Mouse (Mus musculus) thymus, adult 2 months (tissue): ENCODE measurements around the gene Borcs7. TPM values are rescaled to one million over a fixed set of nuclear protein-coding genes. Genes with fewer than 3 reads are reported as not detected.
"Not testable (repeated sequence)": the region's sequence is repeated elsewhere in the genome, so short reads cannot be mapped to it uniquely, and the experiment has no call there.

Experiments used
- DNase-seq: peaks from one replicate; pipeline ENCODE4 v3.0.0; 2021
- H3K27ac ChIP-seq: fragments of 200-500 bp; 2 replicates; pipeline ENCODE4 v1.5.1; 2012; ENCODE audit warnings: low read length, control low read depth; ENCODE audit not compliant: control insufficient read depth, insufficient read depth
- H3K27me3 ChIP-seq: fragments of 200-500 bp; 2 replicates; pipeline ENCODE4 v1.6.1; 2012; ENCODE audit warnings: mild to moderate bottlenecking, low read length, moderate library complexity, mixed read lengths; ENCODE audit not compliant: control insufficient read depth, insufficient read depth
- H3K36me3 ChIP-seq: fragments of 200-500 bp; 2 replicates; pipeline ENCODE4 v1.6.1; 2012; ENCODE audit warnings: mild to moderate bottlenecking, low read length, moderate library complexity; ENCODE audit not compliant: control insufficient read depth, insufficient read depth
- H3K4me1 ChIP-seq: fragments of 200-500 bp; replicated peaks from 2 replicates; pipeline ENCODE4 v1.6.1; 2012; ENCODE audit warnings: low read length; ENCODE audit not compliant: control insufficient read depth, insufficient read depth
- H3K4me3 ChIP-seq: fragments of 200-500 bp; 2 replicates; pipeline ENCODE4 v1.5.1; 2012; ENCODE audit warnings: mild to moderate bottlenecking, low read length, control low read depth, moderate library complexity; ENCODE audit not compliant: control insufficient read depth, insufficient read depth
- CTCF ChIP-seq: fragments of 200-500 bp; IDR thresholded peaks from 2 replicates; pipeline ENCODE4 v1.5.1; 2012; ENCODE audit warnings: mild to moderate bottlenecking, control low read depth, low read length, moderate library complexity, borderline replicate concordance; ENCODE audit not compliant: control insufficient read depth, poor library complexity, insufficient read depth; ENCODE audit errors: extremely low read depth
- POLR2A ChIP-seq: fragments of 200-500 bp; IDR thresholded peaks from 2 replicates; pipeline ENCODE4 v1.6.1; 2012; ENCODE audit warnings: mild to moderate bottlenecking, low read length, control low read depth, moderate library complexity; ENCODE audit not compliant: control insufficient read depth, poor library complexity, insufficient read depth; ENCODE audit errors: extremely low read depth
- WGBS: fragments of 180-500 bp; shearing (Covaris S2); methylation state at CpG from one replicate; pipeline ENCODE4 v1.1.7; 2018; 5-methylcytosine and 5-hydroxymethylcytosine counted together
- polyA plus RNA-seq: library from polyadenylated mRNA; depleted of rRNA; stranded (reverse); fragments of >200 nt; gene quantifications from 2 replicates; pipeline ENCODE4 v1.2.3, GENCODE M21; 2012

The Borcs7 gene
- polyA plus RNA-seq, 1 experiment, result 4.4 TPM

DNA sequence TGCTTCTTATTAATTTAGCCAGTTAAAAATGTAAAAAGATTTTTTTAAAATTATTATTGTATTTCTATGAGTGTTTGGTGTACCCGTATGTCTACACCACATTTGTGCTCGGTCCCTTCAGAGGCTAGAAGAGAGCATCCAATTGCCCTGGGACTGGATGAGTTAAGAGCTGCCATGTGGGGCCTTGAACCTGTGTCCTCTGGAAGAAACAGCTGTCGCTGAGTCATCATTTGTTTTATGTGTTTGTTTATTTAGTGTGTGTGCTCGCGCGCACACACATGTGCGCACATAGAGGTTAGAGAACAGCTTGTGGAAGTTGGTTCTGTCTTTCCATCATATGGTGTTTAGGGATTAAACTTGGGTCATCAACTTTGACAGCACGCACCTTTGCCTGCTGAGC lies 36.4 kb downstream of the Borcs7 start:
- H3K27me3 ChIP-seq, result no peaks in the 10 kb centered on the region
- no peaks in the 10 kb centered on the region; the same call in 1 of the 2 replicates for H3K36me3 ChIP-seq
- 96% methylated on average over 8 of the region's 8 CpGs for WGBS
- TF ChIP-seq POLR2A (no peak), CTCF (no peak)
- H3K4me1 ChIP-seq, result no peaks in the 10 kb centered on the region
- H3K27ac ChIP-seq, result no peak overlapping the region
- no peak for DNase-seq
- H3K4me3 ChIP-seq, result no peak overlapping the region

DNA sequence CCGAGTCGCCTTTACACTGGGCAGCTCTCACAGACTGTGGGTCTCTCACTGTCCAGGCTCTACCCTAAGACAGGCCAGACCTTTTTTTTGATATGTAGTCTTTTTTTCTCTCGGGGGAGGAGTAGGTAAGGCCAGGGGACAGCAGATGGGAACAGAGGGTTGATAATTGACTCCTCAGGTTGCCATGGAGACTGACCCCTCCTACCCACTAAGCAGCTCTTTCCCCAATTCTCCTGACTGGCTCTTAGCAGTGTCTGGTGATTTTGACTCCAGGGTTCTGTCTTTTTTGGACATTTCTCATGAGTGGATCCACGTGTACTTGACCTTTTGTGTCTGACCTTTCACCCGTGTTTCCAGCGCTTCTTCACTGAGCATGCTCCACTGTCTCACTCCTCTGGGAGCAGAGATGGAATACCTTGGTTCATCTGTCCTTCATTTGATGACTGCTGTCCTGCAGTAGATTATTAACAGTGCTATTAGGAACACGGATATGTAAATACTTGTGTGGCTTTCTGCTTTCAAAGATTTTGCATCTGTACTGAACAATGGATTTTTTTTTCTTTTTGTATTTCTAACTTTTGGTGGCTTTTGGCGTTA lies 37.5 kb downstream of the Borcs7 start:
- TF ChIP-seq CTCF (no peak), POLR2A (no peak)
- Histone ChIP-seq H3K4me1 (no peaks in the 10 kb centered on the region), H3K27ac (no peak overlapping the region), H3K36me3 (no peaks in the 10 kb centered on the region; the same call in 1 of the 2 replicates), H3K27me3 (no peaks in the 10 kb centered on the region), H3K4me3 (no peak overlapping the region)
- DNase-seq, result no peak
- WGBS, result 94% methylated on average over 8 of the region's 8 CpGs

DNA sequence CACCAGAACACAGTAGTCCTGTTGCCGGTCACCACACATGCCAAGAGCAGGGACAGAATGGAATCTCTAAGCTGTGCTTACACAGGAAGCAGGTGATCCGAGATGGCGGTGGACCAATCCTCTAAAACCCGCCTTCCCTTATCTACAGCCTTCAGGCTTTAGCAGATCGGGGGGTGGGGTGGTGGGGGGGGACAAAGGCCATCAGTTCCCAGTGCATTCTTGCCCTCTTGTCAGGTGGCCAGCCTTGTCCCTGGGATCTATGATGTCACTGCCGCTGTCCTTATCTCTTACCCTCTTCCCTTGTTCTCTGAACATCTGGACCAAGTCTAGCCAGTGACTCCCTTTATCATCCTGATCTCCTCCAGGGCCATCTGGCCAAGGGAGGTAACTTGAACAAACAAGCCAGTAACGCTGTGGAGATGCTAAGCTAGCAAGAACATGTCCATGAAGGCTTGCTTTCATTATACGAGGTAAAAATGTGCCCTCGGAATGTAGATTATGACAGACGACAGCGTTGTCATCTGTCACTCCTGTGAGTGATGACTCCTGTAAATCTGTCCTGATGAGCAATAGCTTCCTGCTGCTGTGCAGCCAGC lies 38.3 kb downstream of the Borcs7 start:
- H3K27me3 ChIP-seq, result no peaks in the 10 kb centered on the region
- TF ChIP-seq POLR2A (no peak), CTCF (no peak)
- H3K27ac ChIP-seq, result no peak overlapping the region
- H3K4me3 ChIP-seq, result no peak overlapping the region
- 83% methylated on average over 11 of the region's 11 CpGs for WGBS
- no peak for DNase-seq
- no peaks in the 10 kb centered on the region; the same call in 1 of the 2 replicates for H3K36me3 ChIP-seq
- no peaks in the 10 kb centered on the region for H3K4me1 ChIP-seq

DNA sequence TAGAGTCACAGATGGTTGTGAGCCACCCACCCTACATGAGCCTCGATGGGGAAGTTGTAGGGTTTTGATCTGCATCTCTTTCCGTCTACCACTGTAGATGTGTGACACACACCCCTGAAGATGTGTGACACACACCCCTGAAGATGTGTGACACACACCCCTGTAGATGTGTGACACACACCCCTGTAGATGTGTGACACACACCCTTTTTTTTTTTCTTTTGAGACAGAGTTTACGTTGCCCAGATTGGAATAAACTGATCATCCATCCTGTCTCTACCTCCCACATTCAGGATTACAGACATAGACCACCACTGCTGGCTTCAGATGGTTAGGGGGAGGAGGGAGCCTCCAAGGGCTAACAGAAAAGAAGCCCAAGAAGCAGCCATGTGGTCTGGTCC lies 39.2 kb downstream of the Borcs7 start:
- 74% methylated on average over 3 of the region's 3 CpGs for WGBS
- Histone ChIP-seq H3K27ac (no peak overlapping the region), H3K4me1 (no peaks in the 10 kb centered on the region), H3K4me3 (no peak overlapping the region), H3K27me3 (no peaks in the 10 kb centered on the region), H3K36me3 (no peaks in the 10 kb centered on the region; the same call in 1 of the 2 replicates)
- no peak for DNase-seq
- no peak for TF ChIP-seq POLR2A
- TF ChIP-seq CTCF, result no peak

DNA sequence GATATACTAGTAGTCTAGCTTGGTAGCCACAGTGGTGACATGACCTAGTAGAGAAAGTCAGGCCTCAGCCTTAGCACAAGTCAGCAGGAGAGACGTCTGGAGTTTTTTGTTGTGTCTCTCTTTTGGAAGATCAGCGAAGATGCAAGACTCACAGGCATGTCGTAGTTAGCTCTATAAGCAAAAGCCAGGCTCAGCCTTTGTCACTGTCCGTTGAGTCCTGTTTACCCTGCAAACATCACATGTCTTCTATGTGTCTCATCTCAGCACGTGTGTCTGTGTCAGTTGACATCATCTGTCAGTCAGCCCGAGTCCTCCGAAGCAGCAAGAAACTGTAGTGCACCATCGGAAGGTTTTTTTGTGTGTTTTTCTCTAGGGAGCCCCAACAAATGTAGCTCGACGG lies 41.6 kb downstream of the Borcs7 start:
- no peaks in the 10 kb centered on the region for H3K36me3 ChIP-seq
- no peak for TF ChIP-seq POLR2A
- TF ChIP-seq CTCF, result no peak
- no peak overlapping the region for H3K4me3 ChIP-seq
- H3K4me1 ChIP-seq, result no peaks in the 10 kb centered on the region
- WGBS, result 96% methylated on average over 10 of the region's 10 CpGs
- no peak overlapping the region for H3K27ac ChIP-seq
- H3K27me3 ChIP-seq, result no peaks in the 10 kb centered on the region
- no peak for DNase-seq

DNA sequence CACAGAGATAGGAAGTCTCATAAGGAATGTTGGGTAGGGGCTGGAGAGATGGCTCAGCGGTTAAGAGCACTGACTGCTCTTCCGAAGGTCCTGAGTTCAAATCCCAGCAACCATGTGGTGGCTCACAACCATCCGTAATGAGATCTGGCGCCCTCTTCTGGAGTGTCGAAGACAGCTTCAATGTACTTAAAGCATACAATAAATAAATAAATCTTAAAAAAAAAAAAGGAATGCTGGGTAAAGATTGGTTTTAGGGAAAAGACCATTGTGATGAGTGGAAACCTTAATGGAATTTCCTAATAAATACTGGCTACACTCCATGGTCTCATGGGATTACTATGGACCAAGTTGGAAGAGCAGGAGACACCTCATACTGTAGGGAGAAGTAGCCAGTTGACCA lies 43.0 kb downstream of the Borcs7 start:
- not testable (repeated sequence) for H3K27me3 ChIP-seq, H3K36me3 ChIP-seq, H3K4me1 ChIP-seq, H3K4me3 ChIP-seq, DNase-seq, H3K27ac ChIP-seq
- 97% methylated on average over 5 of the region's 5 CpGs for WGBS

DNA sequence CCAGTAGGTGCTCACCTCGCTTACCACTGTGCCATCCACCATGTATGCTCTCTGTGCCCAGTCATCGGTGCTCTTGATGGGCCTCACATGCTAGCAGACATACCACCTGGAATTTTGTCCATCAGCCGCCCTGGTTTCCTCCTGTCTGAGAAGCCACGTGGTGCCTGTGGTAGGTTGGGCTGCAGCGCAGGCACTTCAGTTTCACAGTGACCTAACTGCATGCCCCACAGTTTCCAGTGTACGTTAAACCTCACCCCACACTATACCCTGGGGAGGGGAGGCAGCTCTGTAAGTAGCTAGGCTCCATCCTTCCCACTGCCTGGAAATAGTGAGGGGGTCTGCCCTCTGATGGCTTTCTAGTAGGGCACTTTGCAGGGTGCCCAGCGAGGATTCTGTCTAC lies 43.9 kb downstream of the Borcs7 start:
- Histone ChIP-seq H3K4me1 (peaks cover 13% of the 10 kb centered on the region), H3K4me3 (no peak overlapping the region), H3K27ac (no peak overlapping the region), H3K36me3 (no peaks in the 10 kb centered on the region), H3K27me3 (no peaks in the 10 kb centered on the region)
- WGBS, result 95% methylated on average over 7 of the region's 7 CpGs
- no peak for DNase-seq
- TF ChIP-seq CTCF (no peak), POLR2A (no peak)
